Mouse (Mus musculus) c-Kit-positive CD71-positive TER-119-positive erythroid progenitor cells, embryonic 14.5 days (primary cell): ENCODE data around the gene Emc9.

Experiments
- DNase-seq: peaks from one replicate; pipeline ENCODE4 v3.0.0-alpha.2; 2013; ENCODE audit warnings: low spot score

Gene Emc9

DNA sequence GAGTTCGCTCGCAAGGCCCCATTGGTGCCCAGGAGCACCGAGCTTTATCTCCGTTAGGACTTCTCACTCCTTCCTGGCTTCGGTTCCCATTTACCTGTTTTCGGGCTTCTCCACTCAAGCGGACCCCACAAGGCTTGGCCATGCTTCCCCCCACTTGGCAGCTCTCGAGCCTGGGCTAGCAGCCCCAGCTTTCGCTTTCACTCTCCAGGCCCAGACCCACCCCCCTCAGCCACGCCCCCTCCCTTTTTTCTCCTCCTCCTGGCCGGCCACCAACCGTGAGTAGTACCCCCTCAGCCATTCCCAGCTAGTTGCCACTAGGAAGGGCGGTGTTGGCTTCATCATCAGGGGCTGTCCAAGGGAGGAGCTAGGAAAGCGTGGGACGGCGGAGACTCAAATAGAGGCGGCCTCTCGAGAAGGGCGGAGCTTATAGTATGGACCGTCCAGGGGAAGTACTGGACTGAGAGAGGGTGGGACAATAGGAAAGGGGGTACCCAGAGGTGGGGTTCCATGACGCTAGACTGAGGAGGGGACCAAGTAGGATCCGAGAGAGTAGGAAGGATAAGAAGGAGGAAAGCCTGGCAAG is 5.7 kb upstream of the Emc9 start, which contains the start of gene Psme2:
Psme2 (minus strand) TSS at position 366 of the 583 bp plus-strand sequence.
- DNase-seq, result peak; percentile 90

DNA sequence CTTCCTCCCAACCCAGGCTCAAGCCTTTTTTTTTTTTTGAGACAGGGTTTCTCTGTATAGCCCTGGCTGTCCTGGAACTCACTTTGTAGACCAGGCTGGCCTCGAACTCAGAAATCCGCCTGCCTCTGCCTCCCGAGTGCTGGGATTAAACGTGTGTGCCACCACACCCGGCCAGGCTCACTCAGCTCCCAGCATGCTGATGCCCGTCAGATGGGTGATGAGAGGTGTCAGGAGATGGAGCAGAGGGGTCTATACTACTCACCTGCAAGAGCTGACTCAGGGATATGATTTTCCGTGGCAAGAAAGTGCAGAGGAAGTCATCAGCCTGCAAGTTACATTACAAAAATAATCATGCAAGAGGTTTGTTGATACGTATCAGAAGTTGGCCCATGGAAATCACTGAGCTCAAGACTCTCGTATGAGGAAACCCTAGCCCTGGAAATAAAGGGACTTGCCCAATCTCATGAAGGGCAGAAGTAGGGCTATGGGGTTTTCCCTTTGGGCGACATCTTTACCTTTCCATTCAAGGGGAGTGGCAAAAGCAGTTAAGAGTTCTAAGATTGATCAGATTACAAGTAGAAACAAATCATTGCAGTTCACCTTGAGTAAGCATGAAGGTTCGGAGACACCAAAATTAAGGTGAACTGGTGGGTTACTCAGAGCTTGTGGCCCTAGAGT is 4.8 kb upstream of the Emc9 start:
- DNase-seq, result no peak

DNA sequence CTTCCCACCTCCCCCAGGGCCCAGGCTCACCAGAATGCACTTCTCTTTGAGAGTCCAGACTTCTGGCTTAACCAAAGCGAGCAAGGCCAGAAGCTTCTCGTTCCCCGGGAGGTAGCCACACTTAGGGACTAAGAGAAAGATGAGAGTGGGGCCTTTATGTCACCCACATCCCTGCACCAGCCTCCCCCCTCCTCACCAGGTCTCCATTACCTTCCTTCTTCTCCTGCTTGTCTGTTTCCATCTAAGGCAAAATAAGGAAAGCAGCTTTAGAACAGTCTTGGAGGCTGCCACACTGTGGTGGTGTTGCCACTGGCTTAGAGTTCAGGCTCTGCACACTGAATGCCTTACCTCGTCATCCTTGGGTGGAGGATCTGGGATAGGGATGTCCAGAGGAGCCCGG is 4.2 kb upstream of the Emc9 start:
- no peak for DNase-seq

DNA sequence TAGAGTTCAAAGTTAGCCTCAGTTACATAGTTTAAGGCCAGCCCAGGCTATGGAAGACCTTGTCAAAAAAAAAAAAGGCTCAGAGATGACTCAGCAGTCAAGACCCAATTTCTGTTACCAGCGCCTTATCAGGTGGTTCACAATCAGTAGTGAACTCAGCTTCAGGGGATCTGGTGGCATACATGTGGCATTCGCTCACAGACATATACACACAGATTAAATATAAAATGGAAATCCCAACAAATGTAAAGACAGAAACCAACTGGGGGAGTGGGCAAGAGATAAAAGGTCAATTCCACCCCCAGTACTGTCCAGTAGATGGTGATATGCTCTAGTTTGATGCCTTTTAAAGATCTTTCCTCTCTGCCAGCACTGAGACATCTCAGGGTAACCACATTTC is 1.0 kb upstream of the Emc9 start:
- peak; percentile 75 for DNase-seq

DNA sequence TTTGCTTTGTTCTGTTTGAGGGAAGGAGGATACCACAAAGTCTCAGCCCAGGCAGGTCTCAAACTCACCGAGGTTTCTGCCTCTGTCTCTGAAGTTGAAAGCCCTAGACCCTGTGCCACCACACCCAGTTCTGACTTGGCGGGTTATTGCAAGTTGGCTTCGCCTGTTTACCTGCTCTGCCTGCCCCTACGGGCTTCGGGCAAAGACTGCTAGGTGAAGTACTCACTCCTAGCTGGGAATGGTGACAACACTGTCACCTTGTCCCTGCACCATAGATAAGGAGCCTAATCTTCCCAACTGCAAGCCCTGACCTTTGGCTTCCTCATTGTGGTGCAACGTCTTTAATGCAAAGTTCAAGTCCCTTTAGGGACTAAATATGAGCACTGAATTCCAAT is 461 bp upstream of the Emc9 start:
- DNase-seq, result no peak

DNA sequence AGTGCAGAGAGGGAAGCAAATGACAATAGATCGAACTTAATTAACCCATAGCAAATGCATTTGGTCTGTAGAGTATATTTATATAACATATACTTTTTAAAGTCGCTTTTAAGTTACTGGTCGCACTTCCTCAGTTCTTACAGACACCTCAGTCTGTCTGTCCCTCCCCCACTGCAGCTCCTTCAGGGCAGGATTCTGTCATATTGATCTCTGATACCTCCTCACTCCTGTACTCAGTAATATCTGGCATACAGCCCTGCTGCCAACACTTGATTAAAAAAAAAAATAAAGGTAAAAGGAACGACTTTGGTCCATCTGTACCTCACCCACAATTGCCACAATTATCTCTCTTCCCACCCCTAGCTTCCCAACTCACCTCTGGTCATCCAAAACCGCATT is 800 bp downstream of the Emc9 start:
- no peak for DNase-seq

DNA sequence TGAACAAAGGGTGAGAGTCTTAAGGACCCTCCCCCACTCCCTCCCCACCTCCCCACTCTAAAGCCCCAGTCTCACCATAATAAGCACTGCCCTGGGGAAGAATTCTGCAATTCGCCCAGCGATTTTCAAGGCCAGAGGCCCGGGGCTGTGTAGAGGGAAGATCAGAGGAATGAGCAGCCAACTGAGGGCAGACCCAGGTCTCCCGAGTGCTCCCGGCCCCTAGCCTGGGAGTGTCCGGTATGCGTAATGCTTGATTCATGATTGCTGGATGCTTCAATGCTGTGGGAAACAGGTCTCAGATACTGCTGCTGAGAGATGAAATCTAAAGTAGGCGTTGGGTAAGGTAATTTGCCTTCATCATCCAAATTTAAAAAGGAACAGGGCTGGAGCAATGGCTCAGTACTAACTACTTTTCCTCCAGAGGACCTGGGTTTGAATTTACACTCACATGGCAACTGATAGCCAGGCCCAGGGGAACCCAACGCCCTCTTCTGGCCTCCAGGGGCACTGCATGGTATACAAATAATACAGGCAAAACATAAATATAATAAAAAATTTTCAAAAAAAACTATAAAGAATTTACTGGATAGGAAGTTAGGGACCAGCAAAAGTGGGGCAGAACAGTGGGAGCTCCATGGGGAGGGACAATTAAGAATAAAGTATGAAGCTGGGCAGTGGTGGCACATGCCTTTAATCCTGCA is 3.0 kb downstream of the Emc9 start:
- no peak for DNase-seq

DNA sequence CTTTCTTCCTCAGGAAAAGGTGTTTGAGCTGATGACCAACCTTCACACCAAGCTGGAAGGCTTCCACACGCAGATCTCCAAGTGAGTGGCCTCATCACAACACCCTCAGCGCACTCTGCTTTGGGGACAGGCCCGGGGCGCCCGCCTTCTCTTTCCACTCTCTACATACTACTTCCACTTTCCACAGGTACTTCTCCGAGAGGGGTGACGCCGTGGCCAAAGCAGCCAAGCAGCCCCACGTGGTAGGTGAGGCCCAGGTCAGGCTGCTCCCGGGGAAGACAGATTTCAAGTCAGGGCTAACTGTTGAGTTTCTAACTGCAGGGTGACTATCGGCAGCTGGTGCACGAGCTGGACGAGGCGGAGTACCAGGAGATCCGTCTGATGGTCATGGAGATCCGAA is 4.4 kb downstream of the Emc9 start:
- no peak for DNase-seq

DNA sequence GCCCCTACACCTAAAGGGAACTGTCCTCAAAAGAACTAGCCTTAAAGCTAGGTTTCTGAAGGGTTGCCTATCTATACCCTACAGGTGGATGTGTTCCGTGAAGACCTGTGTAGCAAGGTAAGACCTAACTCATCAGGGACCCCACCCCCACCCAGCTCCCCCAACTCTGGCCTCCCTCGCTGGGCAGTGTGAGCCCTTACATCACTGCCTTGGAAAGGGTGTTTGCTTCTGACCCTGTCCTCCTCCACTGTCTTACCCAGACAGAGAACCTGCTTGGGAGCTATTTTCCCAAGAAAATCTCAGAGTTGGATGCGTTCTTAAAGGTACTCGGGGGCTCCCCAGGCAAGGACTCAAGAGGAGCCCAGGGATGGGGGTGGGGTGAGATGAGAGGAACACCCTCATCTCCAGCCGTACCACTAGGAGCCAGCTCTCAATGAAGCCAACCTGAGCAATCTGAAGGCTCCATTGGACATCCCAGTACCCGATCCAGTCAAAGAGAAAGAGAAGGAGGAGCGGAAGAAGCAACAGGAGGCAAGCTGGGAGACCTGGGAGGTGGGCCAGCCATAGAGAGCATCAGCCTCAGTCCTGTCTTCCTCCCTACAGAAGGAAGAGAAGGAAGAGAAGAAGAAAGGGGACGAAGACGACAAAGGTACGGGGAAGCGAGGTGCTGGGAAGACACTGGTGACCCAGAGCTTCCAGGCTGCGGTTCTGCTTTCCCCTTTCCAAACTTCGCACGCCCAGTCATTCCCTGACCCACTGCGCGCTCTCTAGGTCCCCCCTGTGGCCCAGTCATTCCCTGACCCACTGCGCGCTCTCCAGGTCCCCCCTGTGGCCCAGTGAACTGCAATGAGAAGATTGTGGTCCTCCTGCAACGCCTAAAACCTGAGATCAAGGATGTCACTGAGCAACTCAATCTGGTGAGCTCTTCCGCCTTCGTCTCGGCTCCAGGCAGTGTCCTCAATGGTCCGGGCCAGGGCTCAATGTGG is 5.3 kb downstream of the Emc9 start:
- DNase-seq, result no peak

DNA sequence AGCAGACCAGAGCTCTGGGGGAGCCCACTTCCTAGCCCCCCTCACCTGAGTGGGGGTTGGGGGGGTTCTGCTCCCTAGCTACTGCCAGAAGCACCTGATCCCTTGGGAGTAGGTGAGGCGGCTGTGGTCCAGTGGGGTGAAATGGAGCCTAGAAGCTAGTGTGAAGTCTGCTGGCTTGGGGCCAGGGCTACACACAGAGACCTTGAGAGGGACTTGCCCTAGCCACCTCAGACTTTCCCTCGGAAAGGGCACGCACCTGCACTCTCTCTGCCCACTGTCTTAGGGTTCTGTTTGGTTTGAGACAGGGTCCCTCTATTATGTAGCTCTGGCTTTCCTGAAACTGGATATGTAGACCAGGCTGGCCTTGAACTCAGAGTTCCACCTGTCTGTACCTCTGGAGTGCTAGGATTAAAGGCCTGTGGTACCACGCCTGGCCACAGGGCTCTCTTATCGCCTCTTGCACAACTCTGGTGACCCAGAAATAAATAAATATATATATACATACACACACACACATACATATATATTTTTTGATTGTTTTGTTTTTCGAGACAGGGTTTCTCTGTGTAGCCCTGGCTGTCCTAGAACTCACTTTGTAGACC is 6.3 kb downstream of the Emc9 start:
- DNase-seq, result no peak

DNA sequence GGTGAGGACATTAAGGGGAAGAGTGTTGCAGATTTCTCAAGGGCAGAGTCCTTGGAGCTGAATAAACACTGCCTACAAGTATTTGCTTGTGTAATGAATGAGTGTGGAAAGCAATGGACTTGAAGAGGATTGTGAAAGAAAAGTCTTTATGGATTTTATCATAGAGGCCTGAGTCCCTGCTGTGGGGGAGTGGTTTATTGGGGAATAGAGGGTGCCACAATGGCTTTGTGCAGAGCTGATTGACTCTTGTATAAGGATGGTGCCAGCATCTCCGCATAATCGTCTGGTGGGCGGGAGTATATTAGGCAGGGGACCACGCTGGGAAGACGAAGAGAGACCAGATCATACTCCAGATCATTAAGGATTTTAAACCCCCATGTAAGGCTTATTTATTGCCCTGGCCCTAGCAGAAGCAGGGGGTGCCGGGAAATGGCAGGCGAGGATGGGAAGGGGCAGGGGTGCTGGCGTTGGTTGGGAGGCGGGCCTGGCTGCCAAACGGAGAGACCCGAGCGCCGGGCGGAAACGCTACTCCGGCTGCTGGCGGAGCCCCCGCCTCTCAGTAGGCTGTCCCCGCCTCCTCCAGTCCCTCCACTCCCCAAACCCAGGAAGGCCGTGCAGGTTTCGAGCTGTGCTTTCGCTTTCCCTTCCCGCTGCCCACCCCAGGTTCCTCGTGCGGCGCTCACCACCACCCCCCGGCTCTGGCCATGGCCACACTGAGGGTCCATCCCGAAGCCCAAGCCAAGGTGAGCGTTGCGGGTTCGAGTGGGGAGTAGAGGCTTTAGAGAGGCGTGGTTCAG is 7.0 kb downstream of the Emc9 start, which contains the start of gene Psme1:
Psme1 (plus strand) TSS at position 253 of the 797 bp plus-strand sequence.
- DNase-seq, result no peak

DNA sequence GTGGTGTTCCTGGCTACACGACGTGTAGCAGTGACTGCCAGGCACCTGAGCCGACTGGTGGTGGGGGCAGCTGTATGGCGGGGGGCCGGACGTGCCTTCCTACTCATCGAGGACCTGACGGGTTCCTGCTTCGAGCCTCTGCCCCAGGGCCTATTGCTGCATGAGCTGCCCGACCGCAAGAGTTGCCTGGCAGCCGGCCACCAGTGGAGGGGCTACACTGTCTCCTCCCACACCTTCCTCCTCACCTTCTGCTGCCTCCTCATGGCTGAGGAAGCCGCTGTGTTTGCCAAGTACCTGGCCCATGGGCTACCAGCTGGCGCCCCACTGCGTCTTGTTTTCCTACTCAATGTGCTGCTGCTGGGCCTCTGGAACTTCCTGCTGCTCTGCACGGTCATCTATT is 8.7 kb downstream of the Emc9 start:
- no peak for DNase-seq

DNA sequence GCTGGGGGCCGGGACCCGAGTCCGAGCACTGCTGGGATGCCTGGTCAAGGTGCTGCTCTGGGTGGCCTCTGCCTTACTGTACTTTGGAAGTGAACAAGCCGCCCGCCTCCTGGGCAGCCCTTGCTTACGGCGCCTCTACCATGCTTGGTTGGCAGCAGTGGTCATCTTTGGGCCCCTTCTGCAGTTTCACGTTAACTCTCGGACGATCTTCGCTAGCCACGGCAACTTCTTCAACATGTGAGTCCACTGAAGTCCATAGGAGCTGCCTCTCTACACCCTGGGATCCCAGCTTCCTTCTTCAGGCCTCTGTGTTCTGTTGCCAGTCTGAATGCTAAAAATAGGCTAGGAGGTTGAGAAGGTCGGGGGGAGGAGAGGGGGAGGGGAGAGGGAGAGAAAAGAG is 9.4 kb downstream of the Emc9 start:
- no peak for DNase-seq

DNA sequence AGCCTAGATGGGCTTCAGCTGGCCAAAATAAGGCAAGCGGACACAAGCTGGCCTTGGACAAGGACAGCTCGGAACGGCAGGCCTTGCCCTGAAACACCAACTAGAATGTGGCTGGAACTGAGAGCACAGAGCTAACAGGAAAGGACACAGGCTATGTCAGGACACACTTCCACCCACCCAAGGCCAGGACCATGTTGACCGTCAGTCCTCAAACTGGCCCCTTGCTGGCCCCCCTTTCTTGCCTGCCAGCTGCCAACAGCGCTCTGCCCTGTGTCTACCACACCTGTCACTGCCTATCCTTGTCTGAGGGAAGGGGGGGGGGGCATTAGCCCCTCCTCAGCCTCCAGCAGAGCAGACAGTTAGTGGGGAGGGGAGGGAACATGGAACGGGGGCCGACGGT is 9.8 kb downstream of the Emc9 start, which contains the start of gene Fitm1:
Fitm1 (plus strand) TSS at position 316 of the 400 bp plus-strand sequence.
- no peak for DNase-seq

DNA sequence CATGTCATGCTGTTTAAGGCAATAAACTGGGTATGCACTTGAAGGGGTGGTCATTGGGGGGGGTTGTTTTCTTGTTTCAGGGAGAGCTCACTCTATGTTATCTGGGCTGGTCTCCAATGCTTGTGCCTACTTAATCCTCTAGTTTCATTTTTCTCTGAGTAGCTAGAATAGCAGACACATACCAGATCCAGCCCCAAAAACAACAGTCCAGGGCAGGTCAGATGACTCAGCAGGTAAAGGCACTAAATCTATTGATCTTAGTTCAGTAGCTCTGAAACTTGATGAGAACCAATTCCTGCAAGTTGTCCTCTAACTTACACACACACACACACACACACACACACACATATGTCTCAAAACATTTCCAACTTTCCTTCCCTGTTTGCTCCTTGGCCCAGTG is 13.3 kb downstream of the Emc9 start:
- DNase-seq, result no peak

DNA sequence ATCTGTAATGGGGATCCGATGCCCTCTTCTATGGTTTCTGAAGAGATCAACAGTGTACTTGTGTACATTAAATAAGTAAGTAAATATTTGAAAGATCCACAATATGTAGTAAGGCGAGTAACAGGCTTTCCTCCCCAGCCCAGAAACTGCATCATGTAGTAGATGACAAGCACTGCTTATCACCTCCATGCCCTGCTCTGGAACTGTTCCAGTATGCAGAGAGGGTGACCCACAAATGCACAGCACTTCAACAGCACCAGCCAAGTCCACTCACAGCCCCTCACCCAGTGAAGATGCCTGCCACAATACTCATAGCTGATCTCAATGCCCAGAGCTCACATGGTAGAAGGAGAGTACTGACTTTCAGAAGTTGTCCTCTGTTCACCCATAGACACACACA is 14.5 kb downstream of the Emc9 start:
- DNase-seq, result no peak

DNA sequence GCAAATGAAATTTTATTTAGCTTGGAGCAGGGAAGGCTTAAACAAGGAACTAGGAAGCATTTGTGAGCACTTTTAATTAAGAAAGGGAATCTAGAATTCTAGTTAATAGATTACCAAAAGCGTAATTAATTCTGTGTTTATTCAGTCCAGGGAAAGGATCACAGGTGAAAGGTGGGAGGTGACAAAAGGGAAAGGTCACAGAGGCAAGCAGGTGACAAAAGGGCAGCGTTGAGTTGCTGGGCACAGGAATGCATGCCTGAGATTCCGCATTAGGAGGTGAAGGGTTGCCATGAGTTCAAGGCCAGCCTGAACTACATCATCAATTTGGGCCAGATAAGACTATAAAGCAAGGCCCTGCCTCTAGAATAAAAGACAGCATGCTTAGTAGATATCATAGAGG is 17.6 kb downstream of the Emc9 start:
- no peak for DNase-seq

DNA sequence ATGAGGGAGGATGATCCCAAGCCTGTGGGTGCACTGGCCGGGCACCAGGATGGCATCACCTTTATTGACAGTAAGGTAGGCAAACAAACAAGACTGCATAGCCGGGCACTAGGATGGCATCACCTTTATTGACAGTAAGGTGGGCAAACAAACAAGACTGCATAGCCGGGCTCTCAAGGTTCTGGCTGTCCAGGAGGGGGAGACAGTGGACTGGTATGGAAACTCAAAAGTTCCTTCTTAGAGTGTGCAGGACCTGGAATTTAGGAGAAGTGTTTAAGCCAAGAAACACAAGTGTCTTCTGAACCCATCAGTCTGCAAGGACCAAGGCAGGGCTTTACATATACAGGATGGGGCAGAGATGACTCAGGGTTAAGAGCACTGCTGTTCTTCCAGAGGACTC is 19.4 kb downstream of the Emc9 start:
- no peak for DNase-seq

DNA sequence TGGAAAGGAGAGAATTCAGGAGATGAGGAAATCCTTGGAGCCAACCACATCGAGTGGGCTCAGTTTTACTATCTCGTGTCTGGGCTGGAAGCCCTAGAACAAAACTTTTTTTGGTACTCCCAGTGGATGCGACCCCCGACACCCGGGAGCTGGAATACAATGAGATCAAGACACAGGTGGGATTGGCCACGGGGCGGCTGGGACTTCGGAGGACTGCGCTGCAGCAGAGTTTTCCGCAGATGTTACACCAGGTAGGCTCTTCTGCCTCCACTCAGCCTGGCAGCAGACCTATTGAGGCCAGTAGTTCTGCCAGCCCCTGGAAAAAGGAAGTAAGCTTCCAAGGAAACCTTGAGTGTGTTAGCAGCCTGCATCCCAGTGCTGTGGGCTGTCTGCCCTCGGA is 21.9 kb downstream of the Emc9 start:
- no peak for DNase-seq

DNA sequence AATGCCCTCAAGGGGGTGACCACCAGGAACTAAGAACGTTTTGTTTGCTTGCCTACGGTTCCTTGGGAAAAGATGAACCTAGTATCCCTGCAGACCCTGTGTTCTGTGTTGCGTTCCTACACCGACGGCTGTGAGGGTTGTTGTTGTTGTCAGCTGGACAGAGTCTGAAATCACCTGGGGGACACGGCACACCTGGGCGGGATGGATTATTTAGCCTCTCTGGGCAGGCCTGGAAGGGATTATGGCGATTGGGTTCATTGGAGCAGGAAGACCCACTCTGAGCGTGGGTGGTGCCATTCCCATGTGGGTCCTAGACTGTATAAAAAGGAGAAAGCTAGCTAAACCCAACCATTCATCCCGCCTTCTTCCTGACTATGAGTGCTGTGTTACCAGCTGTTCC is 23.2 kb downstream of the Emc9 start:
- no peak for DNase-seq
